Mouse (Mus musculus) cerebellum, adult 2 months (tissue): Measurements from ENCODE around the gene Runx1.

Experiments
- CTCF ChIP-seq: fragments of 200-500 bp; IDR thresholded peaks from 2 replicates; pipeline ENCODE4 v1.5.1; 2011; ENCODE audit warnings: low read depth, mild to moderate bottlenecking, control low read depth, low read length, moderate library complexity, borderline replicate concordance; ENCODE audit not compliant: insufficient read depth
- POLR2A ChIP-seq: fragments of 200-500 bp; IDR thresholded peaks from 2 replicates; pipeline ENCODE4 v1.6.1; 2011; ENCODE audit warnings: low read length, control low read depth, borderline replicate concordance; ENCODE audit not compliant: insufficient read depth

- no peak for TF ChIP-seq CTCF
- TF ChIP-seq POLR2A, result no peak
Observed at GRCm38 (mm10) chr16:92675677-92676076, 150.3 kb downstream of the Runx1 start.
